Mouse (Mus musculus) urinary bladder, adult 18-20 months (tissue): Measurements from ENCODE around the gene Upp2.

Experiments used
- DNase-seq, 2 experiments: peaks; one replicate each; pipeline ENCODE4 v3.0.0; 2022; ENCODE audit warnings: low spot score in 2 of 2, mixed read lengths in 2 of 2

The Upp2 gene

DNA sequence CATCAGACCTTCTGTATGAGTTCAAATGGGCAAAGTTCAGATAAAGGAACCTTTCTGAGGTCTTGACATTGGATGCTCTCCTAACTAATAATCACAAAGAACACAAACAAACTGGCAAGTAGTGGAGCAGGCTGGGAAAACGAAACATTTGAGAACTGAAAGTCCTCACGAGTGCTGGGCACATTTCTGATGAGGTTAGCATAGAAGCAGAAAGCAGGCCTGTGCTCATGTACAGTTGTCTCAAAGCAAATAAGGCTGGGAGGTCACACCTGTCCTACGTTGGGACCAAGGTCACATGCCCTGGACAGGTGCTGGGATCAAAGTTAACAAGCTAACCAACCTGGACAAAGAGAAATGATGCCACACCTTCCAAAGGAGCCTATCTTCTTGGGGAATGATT lies 187.6 kb downstream of the Upp2 start:
- DNase-seq: no peak

DNA sequence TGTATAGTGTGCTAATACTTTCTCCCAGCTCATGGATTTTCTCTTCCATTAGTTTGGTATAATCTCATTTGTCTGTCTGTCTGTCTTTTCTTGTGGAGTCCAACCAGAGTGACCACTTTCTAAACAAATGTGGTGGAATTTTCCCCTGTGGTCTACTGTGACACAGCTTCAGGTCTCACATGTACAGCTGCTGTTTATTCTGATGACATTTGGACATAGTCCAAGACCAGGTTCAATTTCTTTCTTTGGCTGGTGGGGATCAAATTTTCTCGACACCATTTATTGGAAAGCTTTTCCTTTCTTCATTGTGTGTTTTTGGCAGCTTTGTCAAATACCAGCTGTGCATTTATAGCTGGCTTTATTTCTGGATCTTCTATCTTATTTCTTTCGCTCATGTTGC lies 191.0 kb downstream of the Upp2 start:
- DNase-seq: no peak

DNA sequence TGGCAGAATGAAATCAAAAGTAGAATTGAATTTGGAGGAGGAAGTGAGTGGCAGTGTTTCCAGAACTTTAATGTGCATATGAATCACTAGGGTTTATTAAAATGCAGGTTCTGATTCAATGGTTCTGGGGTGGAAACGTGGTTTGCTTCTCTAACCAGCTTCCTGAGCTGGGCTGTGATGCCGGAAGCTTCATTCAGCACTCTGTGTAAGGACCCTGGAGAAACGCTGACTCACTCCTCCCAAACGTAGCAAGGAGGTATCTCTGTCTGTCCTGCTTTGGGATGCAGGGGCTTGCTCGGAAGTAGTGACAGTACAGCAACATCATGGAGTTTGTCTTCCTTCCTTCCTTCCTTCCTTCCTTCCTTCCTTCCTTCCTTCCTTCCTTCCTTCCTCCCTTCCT lies 192.6 kb downstream of the Upp2 start:
- DNase-seq: no peak

DNA sequence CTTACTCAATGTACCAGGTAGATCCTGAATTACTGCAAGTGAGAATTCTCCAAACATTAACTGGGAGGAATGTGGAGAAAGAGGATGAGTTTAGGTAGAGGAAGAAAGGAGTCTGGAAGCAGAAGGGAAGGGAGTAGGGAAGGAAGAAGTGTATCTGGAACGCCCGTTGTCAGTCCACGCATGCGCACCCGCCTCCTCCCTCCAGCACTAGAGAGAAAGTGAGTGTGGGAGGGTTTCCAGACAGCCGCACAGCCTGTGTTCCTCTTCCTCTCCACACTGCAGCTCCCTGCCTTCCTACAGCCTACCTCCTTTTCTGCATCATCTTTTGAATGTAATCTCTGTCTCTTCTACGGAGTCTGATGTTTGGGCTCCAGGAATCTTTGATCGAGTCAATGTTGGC lies 198.0 kb downstream of the Upp2 start:
- DNase-seq: no peak

DNA sequence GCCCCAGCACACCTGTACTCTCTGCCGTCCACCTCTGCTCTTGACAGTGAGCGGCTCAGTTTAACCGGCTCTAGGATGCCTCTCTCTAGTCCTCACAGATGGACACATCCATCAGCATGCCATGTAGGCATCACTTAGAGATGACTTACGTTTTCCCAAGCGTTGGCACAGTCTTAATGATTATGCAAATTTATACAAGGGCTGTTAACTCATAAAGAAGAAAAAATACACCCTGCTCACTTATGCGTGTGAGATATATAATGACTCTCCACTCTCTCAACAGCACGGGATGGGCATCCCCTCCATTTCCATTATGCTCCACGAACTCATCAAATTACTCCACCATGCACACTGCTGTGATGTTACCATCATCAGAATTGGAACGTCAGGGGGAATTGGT lies 206.7 kb downstream of the Upp2 start:
- DNase-seq: no peak

DNA sequence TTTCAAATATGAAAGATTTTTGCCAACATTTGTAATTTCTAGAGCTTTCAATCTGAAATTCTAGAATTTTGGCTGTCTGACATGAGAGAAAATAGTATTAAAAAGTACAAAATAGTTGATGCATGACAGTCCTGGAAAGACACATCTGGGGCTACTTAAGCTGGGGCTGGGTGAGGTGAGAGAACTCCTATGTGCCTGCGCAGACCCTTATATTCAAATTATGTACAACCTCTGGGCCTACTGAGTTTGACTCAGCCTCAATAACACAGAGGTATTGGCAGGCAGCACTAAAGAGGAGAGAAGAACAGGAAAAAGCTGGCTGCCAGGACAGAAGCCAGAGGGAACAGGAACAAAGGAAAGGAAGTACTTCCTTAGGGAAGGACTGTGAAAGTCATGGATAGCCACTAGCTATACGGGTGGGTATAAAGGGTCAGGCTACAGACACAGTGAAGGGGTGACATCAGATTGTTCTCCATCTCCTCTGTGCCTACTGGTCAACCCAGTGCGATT lies 211.9 kb downstream of the Upp2 start:
- no peak for DNase-seq

DNA sequence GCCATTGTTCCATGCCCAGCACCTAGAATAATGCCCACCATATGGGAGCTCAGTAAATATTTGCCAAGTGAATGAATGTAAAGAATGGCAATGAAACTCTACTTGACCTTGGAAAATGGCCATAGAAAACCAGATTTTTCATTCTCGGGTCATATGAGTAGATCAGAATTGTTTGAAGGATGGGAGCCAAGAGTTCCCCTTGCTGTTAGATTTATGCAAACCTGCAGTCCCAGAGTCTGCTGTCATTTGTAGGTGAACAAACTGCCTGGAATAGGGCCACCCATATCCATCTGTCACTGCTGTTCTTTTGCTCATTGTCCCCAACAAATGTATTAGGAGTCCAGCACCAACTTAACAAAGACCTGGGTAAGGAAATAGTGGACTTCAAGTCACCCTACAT lies 216.4 kb downstream of the Upp2 start:
- DNase-seq: no peak

DNA sequence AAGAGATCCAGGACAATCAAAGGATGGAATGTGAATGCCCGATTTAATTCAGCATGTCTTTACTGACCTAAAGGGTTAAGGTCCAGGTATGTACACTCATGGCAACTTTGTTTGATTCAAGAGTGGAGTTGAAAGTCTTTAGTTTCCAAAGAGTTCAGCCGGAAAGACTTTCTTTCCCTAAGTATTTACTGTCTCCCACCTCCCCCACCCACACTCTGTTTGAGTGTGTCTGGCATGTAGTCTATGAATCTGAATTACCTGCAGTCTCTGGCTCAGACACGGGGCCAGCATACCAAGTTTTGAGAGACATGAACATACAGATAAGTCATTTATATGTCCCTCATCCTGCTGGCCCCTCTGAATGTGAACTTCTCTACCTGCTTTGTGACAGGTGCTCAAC lies 219.1 kb downstream of the Upp2 start:
- no peak for DNase-seq

DNA sequence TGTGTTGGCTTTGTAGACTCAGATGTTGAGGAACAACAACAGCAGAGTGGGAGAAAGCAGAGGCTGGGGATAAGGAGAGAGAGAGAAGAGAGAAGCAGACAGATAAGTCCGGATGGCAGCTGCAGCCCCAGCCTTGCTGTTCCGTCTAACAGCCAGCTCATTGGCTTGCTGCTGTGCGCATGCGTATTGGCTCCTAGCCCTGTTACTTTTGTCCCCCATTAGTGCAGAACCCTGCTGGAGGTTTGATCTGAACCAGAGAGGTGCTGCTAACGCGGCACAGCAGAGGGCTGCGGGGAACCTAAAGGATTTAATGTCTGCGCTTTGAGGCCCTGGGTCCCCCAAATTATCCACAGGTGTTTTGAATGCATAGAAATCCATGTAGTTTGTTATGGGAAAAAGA lies 219.6 kb downstream of the Upp2 start:
- DNase-seq: no peak

DNA sequence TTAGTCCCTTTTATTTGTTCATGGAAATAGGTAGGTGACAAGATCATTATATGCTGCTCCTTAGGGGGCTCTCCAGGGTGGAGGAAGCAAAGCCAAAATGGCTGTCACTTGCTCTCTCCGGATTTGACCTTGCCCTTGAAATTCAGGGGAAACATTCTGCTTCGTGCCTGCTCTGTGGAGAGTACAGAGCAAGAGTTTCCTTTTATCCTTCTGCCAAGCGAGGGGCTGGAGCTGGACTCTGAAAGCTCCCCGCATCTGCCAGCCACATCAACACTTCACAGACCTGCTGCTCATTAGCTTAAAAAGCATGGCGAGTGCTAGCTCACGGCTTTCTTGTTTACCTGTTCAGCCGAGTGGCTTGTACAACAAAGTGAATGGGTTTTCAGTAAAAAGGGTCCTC lies 220.3 kb downstream of the Upp2 start:
- no peak for DNase-seq

DNA sequence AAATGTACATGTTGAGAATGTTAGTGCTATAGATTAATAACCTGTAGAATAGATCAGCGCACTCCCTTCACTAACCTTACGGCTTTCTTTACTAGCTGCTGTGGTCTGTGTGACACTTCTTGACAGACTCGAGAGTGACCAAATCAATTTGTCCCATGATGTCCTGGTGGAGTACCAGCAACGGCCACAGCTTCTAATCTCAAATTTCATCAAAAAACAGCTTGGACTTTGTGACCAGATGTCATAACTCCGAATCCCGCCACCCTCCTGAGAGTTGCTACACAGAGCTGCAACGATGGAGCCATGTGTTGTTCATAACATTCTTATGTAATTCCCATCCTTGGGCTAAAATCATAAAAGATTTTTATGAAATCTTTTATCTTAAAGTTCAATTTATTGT lies 222.8 kb downstream of the Upp2 start:
- no peak for DNase-seq

DNA sequence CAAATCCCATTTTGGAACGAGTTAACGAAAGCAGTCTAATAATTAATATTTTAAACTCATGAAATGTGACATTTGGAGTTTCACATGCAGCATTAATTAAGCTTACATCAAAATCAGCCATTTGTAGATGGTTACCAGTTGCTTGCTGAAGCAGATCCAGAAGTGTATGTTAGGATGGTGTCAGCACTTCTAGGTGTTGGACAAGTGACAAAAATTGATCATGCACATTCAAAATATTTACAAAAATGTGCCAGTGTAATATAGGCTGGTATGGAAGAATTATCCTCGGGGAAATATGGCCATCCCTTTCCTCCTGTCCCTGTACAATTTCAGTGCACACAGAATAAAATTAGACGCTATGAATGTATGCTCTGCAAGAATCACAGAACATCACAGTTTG lies 223.3 kb downstream of the Upp2 start:
- no peak for DNase-seq

DNA sequence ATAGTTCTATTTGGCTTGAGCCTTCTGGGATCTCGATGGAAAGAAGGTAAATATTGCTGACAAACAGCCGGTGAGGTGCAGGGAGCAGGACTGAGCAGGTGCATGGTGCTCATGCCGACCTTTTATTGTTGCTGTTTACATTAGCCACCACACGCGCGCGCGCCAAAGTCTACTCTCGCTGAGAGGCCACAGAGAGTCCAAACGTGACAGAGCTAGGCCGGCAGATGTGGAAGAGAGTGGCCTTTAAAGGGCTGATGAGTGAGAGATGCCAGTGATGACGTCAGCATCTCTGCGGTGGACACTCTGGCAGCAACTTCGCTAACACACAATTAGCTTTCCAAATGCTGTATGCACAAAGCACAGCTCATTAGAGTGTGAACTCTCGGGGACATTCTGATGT lies 227.4 kb downstream of the Upp2 start:
- DNase-seq: no peak

DNA sequence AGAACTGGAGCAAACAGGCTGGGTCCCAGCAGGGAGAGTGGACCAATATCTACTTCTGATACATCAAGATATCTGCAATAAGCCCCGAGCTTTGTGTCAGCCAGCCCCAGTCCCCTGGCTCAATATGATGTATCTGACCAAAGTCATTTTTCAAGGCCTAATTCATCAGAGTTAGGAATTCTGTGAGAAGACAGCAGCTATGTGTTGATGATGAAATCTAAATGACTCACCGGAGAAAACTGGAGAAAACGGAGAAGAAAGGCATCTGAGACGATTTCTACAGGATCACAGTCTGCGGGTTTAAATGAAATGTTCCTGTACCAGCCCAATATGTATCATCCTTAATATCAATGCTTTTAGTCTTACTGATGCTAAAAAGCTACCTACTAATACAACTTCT lies 228.3 kb downstream of the Upp2 start:
- DNase-seq: no peak

DNA sequence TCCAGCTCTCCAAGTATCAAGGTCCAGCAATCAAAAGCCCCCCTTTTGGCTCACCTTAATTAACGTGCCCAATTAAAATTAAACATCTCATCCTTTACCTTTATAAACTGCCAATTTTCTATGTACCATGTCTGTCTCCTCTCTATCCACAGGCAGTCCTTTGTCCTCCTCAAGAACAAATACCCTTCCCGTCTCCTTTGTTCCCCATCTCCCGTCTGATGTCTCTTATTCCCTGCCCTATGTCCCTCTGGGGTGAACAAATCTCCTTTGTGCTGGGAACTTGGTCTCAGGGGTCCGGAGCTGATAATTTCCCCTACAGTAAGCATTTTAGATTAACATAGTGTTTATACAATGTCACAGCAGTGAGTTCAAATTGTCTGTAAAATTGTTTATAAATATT lies 230.4 kb downstream of the Upp2 start:
- no peak for DNase-seq

DNA sequence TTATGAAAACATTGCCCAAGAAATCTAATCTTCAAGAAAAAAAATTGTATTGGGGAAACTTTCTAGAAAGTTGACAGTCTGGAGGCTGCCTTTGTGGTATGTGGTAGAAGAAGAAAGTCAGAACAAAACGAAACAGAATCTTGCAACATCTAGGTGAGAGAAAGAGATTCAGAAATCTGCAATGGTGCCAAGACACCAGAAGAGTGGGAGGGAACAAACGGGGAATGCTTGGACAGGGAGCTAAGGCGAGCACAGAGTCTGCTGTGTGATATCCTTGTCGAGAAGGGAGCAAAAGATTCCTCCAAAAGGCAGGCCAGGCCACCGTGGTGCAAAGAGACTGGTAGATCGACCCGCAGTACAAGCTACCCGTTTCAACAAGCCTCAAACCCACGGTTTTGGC lies 232.0 kb downstream of the Upp2 start:
- DNase-seq: no peak

DNA sequence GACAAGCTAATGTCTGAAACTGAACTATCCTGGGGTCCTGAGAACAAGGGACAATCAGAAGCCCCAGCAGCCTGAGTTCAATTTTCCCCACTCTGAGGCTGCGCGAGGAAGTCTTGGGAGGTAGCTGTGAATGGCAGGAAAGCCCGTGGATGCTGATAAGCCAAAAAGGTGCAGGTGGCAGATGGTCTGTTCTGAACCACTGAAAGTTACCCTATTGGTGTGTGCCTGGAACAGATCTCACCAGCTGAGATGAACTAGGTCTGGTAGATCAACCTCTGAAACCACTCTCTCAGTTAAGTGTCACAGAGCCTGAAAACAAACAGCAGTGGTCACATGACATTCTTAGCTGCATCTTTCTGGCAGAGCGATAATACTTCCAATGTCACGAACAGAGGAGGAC lies 232.5 kb downstream of the Upp2 start:
- no peak for DNase-seq

DNA sequence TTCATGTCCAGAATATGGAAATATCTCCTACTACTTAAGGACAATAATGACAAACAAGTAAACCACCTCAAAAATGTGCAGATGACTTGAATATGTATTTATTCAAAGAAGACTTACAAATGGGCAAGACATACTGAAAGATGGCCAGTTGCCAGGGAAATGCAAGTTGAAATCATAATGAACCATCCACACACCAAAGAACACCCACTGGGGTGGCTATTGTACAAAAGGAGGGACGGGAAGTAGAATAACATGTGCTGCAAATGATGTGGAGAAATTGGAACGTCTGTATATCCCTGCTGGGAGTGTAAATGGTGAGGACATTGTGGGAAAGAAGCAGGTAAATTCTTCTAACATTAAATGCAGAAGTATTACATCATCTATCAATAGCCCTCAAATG lies 245.8 kb downstream of the Upp2 start:
- DNase-seq: no peak

DNA sequence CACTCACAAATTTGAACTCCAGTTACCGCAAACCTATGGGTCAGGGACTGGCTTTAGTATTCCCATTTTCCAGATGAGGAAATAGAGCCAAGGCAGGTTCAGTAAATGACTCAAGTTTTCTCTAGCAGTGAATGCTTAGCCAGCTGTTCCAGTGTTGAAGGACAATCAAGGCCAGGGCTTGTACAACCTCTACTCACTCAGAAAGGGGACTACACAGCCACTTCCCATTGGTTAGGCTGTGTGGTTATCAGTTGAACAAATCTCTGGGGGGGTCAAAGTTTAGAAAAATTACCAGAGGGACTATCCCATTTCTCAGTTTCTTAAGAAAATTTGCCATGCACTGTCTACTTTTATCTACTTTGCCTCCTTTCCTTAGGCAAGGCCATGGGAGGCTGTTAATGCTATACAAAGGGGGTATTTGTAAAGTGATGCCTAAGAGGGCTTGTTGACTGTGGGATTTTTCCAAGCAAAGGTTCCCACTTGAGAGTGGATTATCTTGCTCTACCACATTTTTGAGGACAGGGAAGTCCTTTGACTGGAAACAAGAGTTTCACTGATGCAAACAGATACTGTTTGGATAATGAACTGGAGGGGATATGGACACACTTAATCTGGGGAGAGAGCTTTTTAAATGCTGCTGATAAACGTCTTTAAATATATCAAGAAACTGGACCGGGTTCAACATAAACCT lies 262.0 kb downstream of the Upp2 start:
- DNase-seq: no peak

DNA sequence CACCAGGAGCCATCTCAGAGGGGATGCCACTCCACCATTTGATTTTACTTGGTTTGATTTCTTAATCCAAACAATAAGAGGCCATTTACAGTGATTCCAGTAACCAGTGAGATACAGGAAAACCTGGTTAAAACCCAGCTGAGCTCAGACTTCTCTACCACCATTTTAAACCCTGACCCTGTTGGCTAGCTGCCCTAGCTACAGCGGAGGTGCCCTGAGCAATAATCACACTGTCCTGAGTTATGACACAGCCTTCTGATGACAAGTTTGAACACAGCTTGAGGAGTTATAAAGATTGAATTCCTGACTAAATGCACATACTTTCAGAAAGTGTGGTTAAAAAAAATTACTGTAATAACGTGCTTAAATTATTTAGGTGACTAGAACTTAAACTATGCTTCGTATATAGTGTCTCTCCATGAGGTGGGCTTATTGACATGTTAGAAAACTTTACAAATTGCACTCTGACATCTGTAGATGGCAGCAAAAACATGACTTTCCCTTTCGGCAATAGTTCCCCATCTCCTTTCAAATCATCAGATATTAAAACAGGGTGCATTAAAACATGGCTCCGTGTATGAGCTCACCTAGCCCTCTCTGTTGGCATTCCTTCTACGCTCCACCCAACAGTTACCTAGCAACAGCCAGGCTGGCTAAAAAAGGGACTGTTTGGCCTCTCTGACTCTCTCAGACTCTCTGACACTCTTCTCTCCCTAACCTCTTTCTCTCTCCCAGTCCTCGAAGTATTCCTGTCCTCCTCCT lies 263.1 kb downstream of the Upp2 start:
- DNase-seq: peak in 1 of 2 experiments; percentile 36

DNA sequence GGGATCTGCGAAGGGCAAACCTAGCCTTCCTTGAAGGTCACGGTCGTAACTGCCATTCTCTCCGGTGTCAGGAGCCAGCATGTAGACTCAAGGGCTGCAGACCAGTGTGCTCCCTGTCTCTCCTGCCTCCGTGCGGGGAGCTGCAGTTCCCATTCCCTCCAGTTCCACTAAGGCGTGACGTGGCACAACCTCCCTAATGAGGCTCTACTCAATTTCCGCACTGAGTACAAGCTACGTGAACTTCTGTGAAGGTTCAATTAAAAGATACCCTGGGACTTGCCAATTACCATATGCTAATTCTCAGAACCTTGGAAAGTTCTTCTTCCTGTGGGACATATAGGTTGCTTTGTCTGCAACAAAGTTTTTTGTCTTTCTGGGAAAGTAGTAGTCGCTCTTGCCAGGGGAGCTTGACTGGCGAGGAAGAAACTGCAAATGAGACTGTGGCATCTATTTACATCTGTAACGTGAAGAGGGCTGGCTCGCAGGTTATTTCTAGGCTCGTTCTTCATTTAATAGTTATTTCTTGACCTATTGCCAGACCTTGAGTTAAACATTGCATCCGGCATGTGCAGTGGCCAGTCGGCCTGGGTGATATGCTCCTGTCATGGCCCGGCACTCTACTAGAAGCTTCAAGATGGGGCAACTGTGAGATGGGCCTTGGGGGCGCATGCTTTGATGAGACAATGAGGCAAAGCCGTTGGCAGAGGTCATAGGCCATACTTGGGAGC lies 265.3 kb downstream of the Upp2 start:
- no peak for DNase-seq

DNA sequence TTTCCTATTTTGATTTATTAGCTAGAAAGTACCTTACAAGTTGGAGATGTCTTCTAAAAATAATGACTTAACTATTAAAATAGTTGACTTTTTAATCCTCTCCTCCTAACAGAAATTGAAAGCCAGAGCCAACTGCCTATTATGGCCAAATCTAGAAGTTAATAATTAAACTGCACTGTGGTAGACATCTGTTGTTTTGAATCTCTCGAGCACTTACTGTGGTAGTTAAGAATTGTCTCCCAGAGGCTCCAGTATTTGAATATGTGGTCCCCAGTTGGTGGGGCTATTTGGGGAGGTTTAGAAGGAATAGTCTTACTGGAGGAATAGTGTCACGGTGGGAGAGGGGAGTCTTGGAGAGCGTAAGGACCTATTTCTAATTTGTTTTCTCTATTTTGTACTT lies 273.9 kb downstream of the Upp2 start:
- no peak for DNase-seq

DNA sequence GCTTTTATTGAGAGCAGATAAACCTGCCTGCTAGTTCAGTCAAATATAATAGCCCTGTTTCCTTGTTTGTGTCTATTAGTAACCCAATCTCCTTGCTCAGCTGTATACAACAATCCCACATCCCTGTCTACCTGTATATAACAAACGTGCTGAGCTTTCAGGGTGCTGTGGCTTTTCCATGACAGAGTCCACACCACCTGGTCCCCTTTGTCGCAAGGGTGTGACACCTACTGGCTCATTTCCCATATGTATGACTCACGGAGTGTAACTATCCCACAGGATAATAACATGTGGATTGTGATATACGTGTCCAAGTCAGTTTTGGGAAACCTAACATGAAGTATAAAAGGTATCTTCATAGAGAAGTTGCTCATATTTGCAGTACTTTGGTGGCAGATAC lies 275.3 kb downstream of the Upp2 start:
- DNase-seq: no peak
